Mouse (Mus musculus) MEL (cell line): ENCODE measurements at regions not wholly inside any gene's neighbourhood (a gene's known extent, or its start where the extent isn't known, plus 50 kb on each side); places are given as distances from the start of the nearest gene placed in this dataset.

Source experiments
- CTCF ChIP-seq, 3 experiments: IDR thresholded peaks in 2 of 3; conservative IDR thresholded peaks in 1 of 3; 2 replicates each; pipeline ENCODE4 v1.5.1; 2011 to 2012; ENCODE audit warnings: low read length in 3 of 3, low read depth in 2 of 3, mild to moderate bottlenecking in 2 of 3, improper control_type of control experiment in 1 of 3, inconsistent platforms in 1 of 3, mixed read lengths in 1 of 3, moderate library complexity in 1 of 3; ENCODE audit not compliant: control insufficient read depth in 1 of 3, insufficient read depth in 1 of 3, poor library complexity in 1 of 3, severe bottlenecking in 1 of 3
- ELF1 ChIP-seq: IDR thresholded peaks from 2 replicates; pipeline ENCODE4 v1.6.1; 2014; ENCODE audit warnings: low read depth, mild to moderate bottlenecking, inconsistent platforms, low read length, improper control_type of control experiment, moderate library complexity
- EP300 ChIP-seq, 2 experiments: IDR thresholded peaks; 2 replicates each; pipeline ENCODE4 v1.6.1; 2011; ENCODE audit warnings: improper control_type of control experiment in 2 of 2, low read length in 2 of 2, low read depth in 1 of 2, mild to moderate bottlenecking in 1 of 2
- MAX ChIP-seq: IDR thresholded peaks from 2 replicates; pipeline ENCODE4 v1.6.1; 2011; ENCODE audit warnings: low read length, improper control_type of control experiment
- NELFE ChIP-seq: IDR thresholded peaks from 2 replicates; pipeline ENCODE4 v1.6.1; 2011; ENCODE audit warnings: low read depth, low read length, improper control_type of control experiment
- POLR2A ChIP-seq, 2 experiments: IDR thresholded peaks; 2 replicates each; pipeline ENCODE4 v1.6.1; 2011 to 2012; ENCODE audit warnings: low read length in 2 of 2, mild to moderate bottlenecking in 2 of 2, control low read depth in 1 of 2, improper control_type of control experiment in 1 of 2, low read depth in 1 of 2, moderate library complexity in 1 of 2; ENCODE audit not compliant: control insufficient read depth in 1 of 2, insufficient read depth in 1 of 2, poor library complexity in 1 of 2
- POLR2AphosphoS2 ChIP-seq: IDR thresholded peaks from 2 replicates; pipeline ENCODE4 v1.6.1; 2011; ENCODE audit warnings: low read length, improper control_type of control experiment
- RAD21 ChIP-seq: IDR thresholded peaks from 2 replicates; pipeline ENCODE4 v1.6.1; 2011; ENCODE audit warnings: mild to moderate bottlenecking, low read depth, low read length, improper control_type of control experiment
- SIN3A ChIP-seq: IDR thresholded peaks from 2 replicates; pipeline ENCODE4 v1.6.1; 2012; ENCODE audit warnings: low read length, improper control_type of control experiment, inconsistent platforms
- USF1 ChIP-seq: IDR thresholded peaks from 2 replicates; pipeline ENCODE4 v1.6.1; 2014; ENCODE audit warnings: low read depth, mild to moderate bottlenecking, inconsistent platforms, low read length, improper control_type of control experiment, moderate library complexity
- ZC3H11A ChIP-seq: IDR thresholded peaks from 2 replicates; pipeline ENCODE4 v1.6.1; 2012; ENCODE audit warnings: low read depth, mild to moderate bottlenecking, inconsistent platforms, low read length, improper control_type of control experiment
- ZNF384 ChIP-seq: IDR thresholded peaks from 2 replicates; pipeline ENCODE4 v1.6.1; 2012; ENCODE audit warnings: low read depth, mild to moderate bottlenecking, inconsistent platforms, low read length, improper control_type of control experiment

- TF ChIP-seq CTCF (IDR thresholded peaks at IDR 0.05 in 2 of 3, conservative IDR thresholded peaks at IDR 0.05 in 1 of 3; ENCODE audit: control insufficient read depth in 1 of 3, insufficient read depth in 1 of 3, low read depth in 2 of 3, low read length in 3 of 3, poor library complexity in 1 of 3, severe bottlenecking in 1 of 3) = no peak
- no peak for TF ChIP-seq SIN3A
- TF ChIP-seq NELFE = no peak
- no peak for TF ChIP-seq POLR2A (IDR thresholded peaks at IDR 0.05; ENCODE audit: control insufficient read depth in 1 of 2, insufficient read depth in 1 of 2, low read depth in 1 of 2, low read length in 2 of 2, poor library complexity in 1 of 2)
- TF ChIP-seq MAX = no peak
- TF ChIP-seq ZC3H11A = no peak
- no peak for TF ChIP-seq ELF1
- no peak for TF ChIP-seq ZNF384
- TF ChIP-seq RAD21 = no peak
- TF ChIP-seq USF1 = no peak
- TF ChIP-seq EP300 (IDR thresholded peaks at IDR 0.05; ENCODE audit: low read depth in 1 of 2, low read length in 2 of 2) = no peak
- TF ChIP-seq POLR2AphosphoS2 = no peak
These were observed 95.4 kb downstream of the Isl1 start for GRCm38 (mm10) chr13:116213843-116214829.
